Mouse (Mus musculus): ENCODE measurements around the gene Stmn1.
A peak's percentile ranks its signal among the peaks of the same experiment; 100 is the strongest.

Gene Stmn1

GRCm38 (mm10) chr4:134512798-134513197 lies 44.7 kb downstream of the Stmn1 start:
- DNase-seq (ENCODE audit: low spot score in 2 of 2), result peak; percentile 49 to 62

- no peak for DNase-seq (ENCODE audit: low spot score in 2 of 2)
Observed at GRCm38 (mm10) chr4:134514309-134514930, 46.3 kb downstream of the Stmn1 start.

GRCm38 (mm10) chr4:134515614-134516013 lies 47.5 kb downstream of the Stmn1 start:
- DNase-seq (ENCODE audit: low spot score in 2 of 2), result no peak

- no peak for DNase-seq (ENCODE audit: low spot score in 2 of 2)
Observed at GRCm38 (mm10) chr4:134516981-134517380, 48.9 kb downstream of the Stmn1 start.

GRCm38 (mm10) chr4:134517719-134518118 lies 49.6 kb downstream of the Stmn1 start:
- DNase-seq (ENCODE audit: low spot score in 2 of 2), result no peak

- no peak for DNase-seq (ENCODE audit: low spot score in 2 of 2)
Observed at GRCm38 (mm10) chr4:134518541-134518940, 50.4 kb downstream of the Stmn1 start.

- no peak for DNase-seq (ENCODE audit: low spot score in 2 of 2)
Observed at GRCm38 (mm10) chr4:134519281-134519680, 51.2 kb downstream of the Stmn1 start.
